Mouse (Mus musculus) kidney, postnatal 0 days (tissue): ENCODE data around the gene Elob. TPM values are rescaled to one million over a fixed set of nuclear protein-coding genes. Genes with fewer than 3 reads are reported as not detected.

ENCODE experiments used
- ATAC-seq: fragments of 200-750 bp; cut with Nextera tagmentation; replicated peaks from 2 replicates; pipeline ENCODE4 v1.8.0; 2017; ENCODE audit warnings: low read depth, moderate number of reproducible peaks, moderate TSS enrichment, moderate library complexity; ENCODE audit not compliant: low FRiP score
- DNase-seq: peaks from one replicate; pipeline ENCODE4 v3.0.0-alpha.2; 2016; ENCODE audit warnings: low spot score
- H3K27ac ChIP-seq: fragments of 300-500 bp; sonication (generic); 2 replicates; pipeline ENCODE4 v1.5.1; 2014; ENCODE audit warnings: mild to moderate bottlenecking
- H3K27me3 ChIP-seq: fragments of 300-500 bp; sonication (generic); 2 replicates; pipeline ENCODE4 v1.6.1; 2014; ENCODE audit warnings: low read length, mixed read lengths; ENCODE audit not compliant: insufficient read depth
- H3K36me3 ChIP-seq: fragments of 300-500 bp; sonication (generic); 2 replicates; pipeline ENCODE4 v1.6.1; 2014; ENCODE audit warnings: low read length, mixed read lengths; ENCODE audit not compliant: insufficient read depth
- H3K4me1 ChIP-seq: fragments of 300-500 bp; sonication (generic); replicated peaks from 2 replicates; pipeline ENCODE4 v1.6.1; 2014; ENCODE audit warnings: antibody characterized with exemption, low read length, mixed read lengths; ENCODE audit not compliant: insufficient read depth
- H3K4me2 ChIP-seq: fragments of 300-500 bp; sonication (generic); 2 replicates; pipeline ENCODE4 v1.6.1; 2014; ENCODE audit warnings: mild to moderate bottlenecking, low read length, moderate library complexity, mixed read lengths
- H3K4me3 ChIP-seq: fragments of 300-500 bp; sonication (generic); replicated peaks from 2 replicates; pipeline ENCODE4 v1.5.1; 2014; ENCODE audit warnings: low read depth, low read length
- H3K9ac ChIP-seq: fragments of 300-500 bp; sonication (generic); 2 replicates; pipeline ENCODE4 v1.6.1; 2014; ENCODE audit warnings: low read depth, low read length
- H3K9me3 ChIP-seq: fragments of 300-500 bp; sonication (generic); replicated peaks from 2 replicates; pipeline ENCODE4 v1.6.1; 2016; ENCODE audit warnings: low read length, inconsistent platforms, mixed read lengths
- CTCF ChIP-seq: IDR thresholded peaks from 2 replicates; pipeline ENCODE4 v1.5.1; 2016; ENCODE audit warnings: antibody characterized with exemption, low read depth, mild to moderate bottlenecking, moderate library complexity
- WGBS: fragments of 180-500 bp; shearing (Covaris S2); extraction: QIAGEN DNeasy Blood & Tissue Kit; methylation state at CpG from one replicate; pipeline ENCODE4 v1.1.7; 2014; 5-methylcytosine and 5-hydroxymethylcytosine counted together
- polyA plus RNA-seq: library from polyadenylated mRNA; unstranded; fragments of >200 nt; fragmentation: Nextera tagmentation; extraction: Ambion mirVana; gene quantifications from 2 replicates; pipeline ENCODE4 v1.2.1, GENCODE M21; 2015

Elob gene
- polyA plus RNA-seq, 1 experiment from 2014 or later = 1,143 TPM

DNA sequence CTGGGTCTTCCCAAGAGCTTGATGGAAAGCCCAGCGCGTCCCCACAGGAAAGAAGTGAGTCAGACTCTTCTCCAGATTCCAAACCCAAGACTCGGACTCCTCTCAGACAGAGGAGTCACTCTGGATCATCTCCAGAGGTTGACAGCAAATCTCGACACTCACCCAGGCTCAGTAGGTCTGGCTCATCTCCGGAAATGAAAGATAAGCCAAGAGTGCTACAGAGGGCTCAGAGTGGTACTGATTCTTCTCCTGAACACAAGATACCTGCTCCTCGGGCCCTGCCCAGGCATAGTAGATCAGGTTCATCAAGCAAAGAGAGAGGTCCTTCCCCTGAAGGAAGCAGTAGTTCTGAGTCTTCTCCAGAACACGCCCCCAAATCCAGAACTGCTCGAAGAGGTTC, 10.4 kb downstream of the Elob start:
- WGBS = 98% methylated on average over 8 of the region's 8 CpGs
- no peak for DNase-seq
- H3K9me3 ChIP-seq = peaks cover 22% of the 10 kb centered on the region

DNA sequence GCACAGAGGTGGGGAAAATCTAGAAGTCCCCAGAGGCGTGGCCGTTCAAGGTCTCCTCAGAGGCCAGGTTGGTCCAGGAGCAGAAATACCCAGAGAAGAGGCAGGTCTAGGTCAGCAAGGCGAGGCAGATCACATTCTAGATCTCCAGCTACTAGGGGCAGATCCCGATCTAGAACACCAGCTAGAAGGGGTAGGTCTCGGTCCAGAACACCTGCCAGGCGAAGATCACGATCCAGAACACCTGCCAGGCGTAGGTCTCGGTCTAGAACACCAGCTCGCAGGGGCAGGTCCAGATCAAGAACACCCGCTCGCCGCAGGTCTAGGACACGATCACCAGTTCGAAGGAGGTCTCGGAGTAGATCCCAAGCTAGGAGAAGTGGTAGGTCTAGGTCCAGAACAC, 13.3 kb downstream of the Elob start:
- Histone ChIP-seq H3K4me2 (no peak overlapping the region), H3K4me1 (no peaks in the 10 kb centered on the region), H3K27ac (no peak overlapping the region), H3K4me3 (no peak overlapping the region), H3K9ac (no peak overlapping the region), H3K27me3 (no peaks in the 10 kb centered on the region), H3K9me3 (peaks cover 22% of the 10 kb centered on the region), H3K36me3 (peaks cover 85% of the 10 kb centered on the region)
- WGBS = 97% methylated on average over 16 of the region's 16 CpGs
- DNase-seq (no peak), ATAC-seq (no peak)
- no peak for TF ChIP-seq CTCF

More for the DNA sequence above, 10.4 kb downstream of the Elob start:
- ATAC-seq = no peak
- Histone ChIP-seq H3K4me2 (no peak overlapping the region), H3K4me3 (no peak overlapping the region), H3K4me1 (no peaks in the 10 kb centered on the region), H3K9ac (no peak overlapping the region), H3K36me3 (peaks cover 93% of the 10 kb centered on the region), H3K27me3 (no peaks in the 10 kb centered on the region), H3K27ac (no peak overlapping the region)
- no peak for TF ChIP-seq CTCF

DNA sequence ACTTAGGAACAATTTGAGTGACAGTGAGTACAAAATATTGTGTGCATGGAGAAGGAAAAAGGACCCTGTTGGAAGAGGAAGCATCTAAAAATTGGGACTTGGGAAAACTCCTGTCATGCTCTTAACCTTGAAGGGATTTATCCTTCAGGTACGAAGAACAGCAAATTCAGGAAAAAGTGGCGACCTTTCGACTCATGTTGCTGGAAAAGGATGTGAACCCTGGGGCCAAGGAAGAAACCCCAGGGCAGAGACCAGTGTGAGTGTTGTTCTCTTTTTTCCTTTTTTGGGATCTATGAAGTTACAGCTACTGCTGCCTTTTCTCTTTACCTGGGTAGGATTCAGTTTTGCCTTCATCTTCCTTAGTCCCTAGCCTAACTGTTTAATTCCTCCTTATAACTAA, 21.0 kb downstream of the Elob start:
- Histone ChIP-seq H3K9ac (no peak overlapping the region), H3K9me3 (no peaks in the 10 kb centered on the region), H3K4me2 (no peak overlapping the region), H3K27me3 (no peaks in the 10 kb centered on the region), H3K4me1 (peaks cover 18% of the 10 kb centered on the region; the same call in 1 of the 2 replicates), H3K36me3 (peaks cover 46% of the 10 kb centered on the region), H3K27ac (no peak overlapping the region), H3K4me3 (no peak overlapping the region)
- no peak for TF ChIP-seq CTCF
- ATAC-seq (no peak), DNase-seq (no peak)
- WGBS = 87% methylated on average over 3 of the region's 3 CpGs

DNA sequence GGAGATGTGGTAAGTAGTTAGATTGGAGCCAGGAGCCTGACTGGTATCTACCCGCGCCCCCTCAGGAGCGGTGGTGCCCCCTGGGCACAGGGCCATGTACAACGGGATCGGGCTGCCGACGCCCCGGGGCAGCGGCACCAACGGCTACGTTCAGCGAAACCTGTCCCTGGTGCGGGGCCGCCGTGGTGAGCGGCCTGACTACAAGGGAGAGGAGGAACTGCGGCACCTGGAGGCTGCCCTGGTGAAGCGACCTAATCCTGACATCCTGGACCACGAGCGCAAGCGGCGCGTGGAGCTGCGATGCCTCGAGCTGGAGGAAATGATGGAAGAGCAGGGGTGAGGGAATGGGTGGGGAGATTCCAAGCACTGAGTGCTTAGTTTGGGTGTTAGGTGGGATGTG, 22.1 kb downstream of the Elob start:
- no peaks in the 10 kb centered on the region for H3K27me3 ChIP-seq
- H3K36me3 ChIP-seq = peaks cover 36% of the 10 kb centered on the region
- H3K9me3 ChIP-seq = no peaks in the 10 kb centered on the region
- peak overlapping the region; percentile 16; the same call in 1 of the 2 replicates for H3K4me3 ChIP-seq
- TF ChIP-seq CTCF = peak; percentile 63
- ATAC-seq = no peak
- WGBS = 48% methylated on average over 25 of the region's 25 CpGs
- peaks cover 18% of the 10 kb centered on the region; the same call in 1 of the 2 replicates for H3K4me1 ChIP-seq
- DNase-seq = peak; percentile 61
- H3K9ac ChIP-seq = no peak overlapping the region
- peak overlapping the region; percentile 47; the same call in 1 of the 2 replicates for H3K27ac ChIP-seq
- H3K4me2 ChIP-seq = peak overlapping the region; percentile 82

DNA sequence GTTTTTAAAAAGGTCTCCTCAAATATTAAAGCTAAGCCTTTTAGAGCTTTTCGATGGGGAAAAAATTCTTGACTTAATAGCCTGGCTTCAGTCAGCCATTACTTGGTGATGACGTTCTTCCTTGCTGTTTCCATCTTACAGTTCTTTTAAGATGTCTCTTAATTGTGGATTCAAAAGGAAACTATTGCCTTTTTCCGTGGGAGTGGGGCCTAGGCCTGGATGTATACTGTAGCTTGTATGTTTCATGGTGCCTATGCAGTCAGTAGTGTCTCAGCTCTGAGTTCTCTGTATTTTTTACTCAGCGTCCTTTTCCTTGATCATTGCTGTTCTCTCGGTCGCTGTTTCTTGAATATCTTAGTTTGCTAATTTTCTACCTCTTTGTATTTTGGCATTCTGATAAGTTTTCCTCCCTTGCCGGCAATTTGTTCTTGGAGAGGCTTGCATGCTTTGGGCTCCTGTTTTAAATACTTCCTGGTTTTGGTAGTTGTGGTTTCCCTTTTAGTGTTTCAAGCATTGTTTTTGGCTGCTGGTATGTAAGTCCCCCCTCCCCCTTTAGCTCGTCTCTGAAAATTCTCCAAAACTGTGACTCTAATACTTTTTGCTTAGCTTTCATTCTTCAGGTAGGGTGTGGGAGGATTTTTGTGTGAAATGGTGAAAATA, 24.4 kb downstream of the Elob start:
- Histone ChIP-seq H3K36me3 (peaks cover 19% of the 10 kb centered on the region), H3K9ac (peak overlapping the region; percentile 95; the same call in 1 of the 2 replicates), H3K4me3 (peak overlapping the region; percentile 98), H3K9me3 (no peaks in the 10 kb centered on the region), H3K4me2 (peak overlapping the region; percentile 82), H3K27ac (peak overlapping the region; percentile 97; the same call in 1 of the 2 replicates), H3K27me3 (no peaks in the 10 kb centered on the region), H3K4me1 (peaks cover 18% of the 10 kb centered on the region; the same call in 1 of the 2 replicates)
- peak; percentile 49 for DNase-seq
- WGBS = 1% methylated on average over 8 of the region's 8 CpGs
- ATAC-seq = no peak
- no peak for TF ChIP-seq CTCF

DNA sequence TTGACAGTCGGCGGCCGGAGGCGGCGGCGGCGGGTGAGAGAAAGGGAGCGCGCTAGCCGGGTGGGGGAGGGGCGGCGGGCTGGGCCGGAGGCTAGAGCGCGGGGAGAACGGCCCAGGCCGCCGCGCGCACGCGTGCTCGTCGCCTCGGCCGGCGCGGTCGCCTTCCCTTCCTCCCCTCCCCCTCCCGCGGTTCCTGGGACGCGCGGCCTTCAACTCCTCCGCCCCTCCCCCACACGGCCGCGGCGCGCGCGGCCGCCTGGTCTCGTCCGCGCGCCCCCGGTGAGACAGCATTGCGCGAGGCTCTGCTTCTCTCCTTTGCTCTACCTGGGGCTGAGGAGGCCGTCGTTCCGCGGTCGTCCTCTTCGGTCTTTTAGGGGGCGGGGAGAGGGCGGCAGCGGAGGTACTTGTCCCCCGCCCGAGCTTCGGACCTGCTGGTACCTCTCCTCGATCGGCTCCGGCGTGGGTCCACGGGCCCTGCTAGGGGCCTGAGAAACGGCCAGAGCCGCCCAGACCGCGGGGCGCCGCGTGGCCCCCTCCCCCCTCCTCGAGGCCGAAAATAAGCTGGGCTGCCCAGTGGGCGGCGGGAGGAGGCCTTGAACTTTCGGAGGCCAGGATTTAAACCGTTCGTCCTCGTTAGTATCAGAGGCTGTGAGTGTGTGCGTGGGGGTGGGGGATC, 25.4 kb downstream of the Elob start:
- Histone ChIP-seq H3K4me1 (peaks cover 18% of the 10 kb centered on the region; the same call in 1 of the 2 replicates), H3K9me3 (no peaks in the 10 kb centered on the region), H3K4me3 (peak overlapping the region; percentile 98), H3K27me3 (no peaks in the 10 kb centered on the region), H3K27ac (peak overlapping the region; percentile 97), H3K9ac (peak overlapping the region; percentile 95), H3K4me2 (peak overlapping the region; percentile 82), H3K36me3 (peaks cover 9% of the 10 kb centered on the region; the same call in 1 of the 2 replicates)
- ATAC-seq (peak; percentile 61), DNase-seq (peak; percentile 81)
- no peak for TF ChIP-seq CTCF
- under 1% methylated on average over 40 of the region's 83 CpGs for WGBS
